Mouse (Mus musculus) liver, adult 2 months (tissue): ENCODE data around the gene Sort1.

Source experiments
- CTCF ChIP-seq: fragments of 200-500 bp; IDR thresholded peaks from 2 replicates; pipeline ENCODE4 v1.5.1; 2011; ENCODE audit warnings: low read depth, low read length, control low read depth
- POLR2A ChIP-seq: fragments of 200-500 bp; IDR thresholded peaks from 2 replicates; pipeline ENCODE4 v1.6.1; 2011; ENCODE audit warnings: low read length, control low read depth; ENCODE audit not compliant: insufficient read depth; ENCODE audit errors: extremely low read depth

DNA sequence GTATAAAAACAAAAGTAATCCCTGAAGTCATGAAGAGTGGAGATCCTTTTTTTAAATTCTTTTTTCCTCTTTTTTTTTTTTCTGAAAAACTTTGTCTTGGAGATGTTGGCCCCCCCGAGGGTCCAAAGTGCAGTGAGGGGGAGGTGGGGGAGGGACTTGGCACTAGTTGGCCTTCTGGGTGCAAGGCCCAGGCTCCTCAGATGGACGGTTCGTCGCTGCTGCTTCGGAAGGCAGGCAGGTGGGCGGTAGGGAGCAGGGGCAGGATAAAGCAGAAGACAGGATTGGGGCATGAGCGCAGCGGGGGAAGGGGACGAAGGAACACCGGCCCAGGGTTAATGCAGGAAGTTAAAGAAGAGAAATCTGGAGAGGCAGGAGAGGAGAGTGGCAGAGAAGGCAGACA lies 108.4 kb downstream of the Sort1 start:
- TF ChIP-seq CTCF (no peak), POLR2A (no peak)
